Mouse (Mus musculus): Measurements from ENCODE around the gene Mtif3. TPM values are rescaled to one million over a fixed set of nuclear protein-coding genes. Genes with fewer than 3 reads are reported as not detected.

The Mtif3 gene
- total and polyA plus RNA-seq, 3 experiments: 12.2 to 23.3 (median 21.0) TPM

DNA sequence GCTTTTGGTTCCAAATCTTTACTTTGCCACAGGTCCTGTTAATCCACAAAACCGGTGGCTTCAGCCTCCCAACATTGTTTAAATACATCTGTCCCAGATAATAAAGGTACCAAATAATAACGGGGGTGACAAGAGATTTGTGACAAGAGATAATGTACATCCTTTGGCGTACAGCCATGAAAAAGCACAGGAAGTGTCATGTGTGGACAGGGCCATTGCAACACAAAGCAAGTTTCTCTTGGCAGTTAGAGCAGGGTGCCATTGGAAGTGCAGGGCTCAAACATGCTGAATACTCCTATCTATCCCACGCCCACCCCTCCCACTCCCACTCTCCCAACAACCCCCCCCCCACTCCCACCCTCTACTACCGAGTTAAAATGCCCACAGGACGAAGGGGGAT lies 31.4 kb upstream of the Mtif3 start:
- H3K27me3 ChIP-seq (ENCODE audit: control insufficient read depth, insufficient read depth, low read length): no peaks in the 10 kb centered on the region
- 31% methylated on average over 6 of the region's 6 CpGs for WGBS
- no peak for TF ChIP-seq CTCF (IDR thresholded peaks at IDR 0.05)
- no peak for TF ChIP-seq POLR2A (IDR thresholded peaks at IDR 0.05; ENCODE audit: insufficient read depth, low read depth, low read length)
- no peak for TF ChIP-seq EP300 (IDR thresholded peaks at IDR 0.05; ENCODE audit: insufficient read depth, low read depth, low read length)
- no peaks in the 10 kb centered on the region for H3K36me3 ChIP-seq (ENCODE audit: control insufficient read depth, insufficient read depth, low read length)
- H3K79me2 ChIP-seq (replicated peaks; ENCODE audit: control insufficient read depth, insufficient read depth, low read length): no peaks in the 10 kb centered on the region
- H3K27ac ChIP-seq: no peak overlapping the region
- H3K9ac ChIP-seq (ENCODE audit: low read depth, low read length): no peak overlapping the region
- H3K4me1 ChIP-seq (ENCODE audit: control insufficient read depth, insufficient read depth, low read length): no peaks in the 10 kb centered on the region
- no peak overlapping the region for H3K4me3 ChIP-seq
- no peak for DNase-seq
- intact Hi-C loops (cut with DNase I): no loop called here

DNA sequence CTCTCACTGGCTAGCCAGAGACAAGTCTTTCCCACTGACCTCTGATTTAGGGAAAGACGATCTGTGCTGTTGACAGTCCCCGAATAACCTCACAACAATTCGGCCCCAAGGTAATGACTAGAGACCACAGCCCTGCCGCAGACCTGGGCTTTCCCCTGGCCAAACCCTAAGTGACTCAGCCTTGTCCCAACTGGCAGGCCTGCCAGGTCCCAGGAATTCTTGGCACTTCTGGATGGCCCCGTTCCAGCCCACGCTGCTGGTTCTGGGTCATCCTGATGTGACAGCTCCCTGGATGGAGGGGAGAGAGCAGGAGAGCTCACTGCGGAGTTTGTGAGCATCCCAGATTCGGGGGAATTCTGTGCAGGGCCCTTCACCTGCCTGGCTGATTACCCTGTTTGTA lies 29.9 kb upstream of the Mtif3 start:
- DNase-seq: peak; percentile 69
- TF ChIP-seq POLR2A (IDR thresholded peaks at IDR 0.05; ENCODE audit: insufficient read depth, low read depth, low read length) (no peak), EP300 (IDR thresholded peaks at IDR 0.05; ENCODE audit: insufficient read depth, low read depth, low read length) (no peak), CTCF (IDR thresholded peaks at IDR 0.05) (no peak)
- no peak overlapping the region for H3K4me3 ChIP-seq
- no peaks in the 10 kb centered on the region for H3K27me3 ChIP-seq (ENCODE audit: control insufficient read depth, insufficient read depth, low read length)
- no peak overlapping the region for H3K27ac ChIP-seq
- no peaks in the 10 kb centered on the region for H3K36me3 ChIP-seq (ENCODE audit: control insufficient read depth, insufficient read depth, low read length)
- 51% methylated on average over 8 of the region's 8 CpGs for WGBS
- no peaks in the 10 kb centered on the region for H3K4me1 ChIP-seq (ENCODE audit: control insufficient read depth, insufficient read depth, low read length)
- no peaks in the 10 kb centered on the region for H3K79me2 ChIP-seq (replicated peaks; ENCODE audit: control insufficient read depth, insufficient read depth, low read length)
- intact Hi-C loops (cut with DNase I): no loop called here
- no peak overlapping the region for H3K9ac ChIP-seq (ENCODE audit: low read depth, low read length)

DNA sequence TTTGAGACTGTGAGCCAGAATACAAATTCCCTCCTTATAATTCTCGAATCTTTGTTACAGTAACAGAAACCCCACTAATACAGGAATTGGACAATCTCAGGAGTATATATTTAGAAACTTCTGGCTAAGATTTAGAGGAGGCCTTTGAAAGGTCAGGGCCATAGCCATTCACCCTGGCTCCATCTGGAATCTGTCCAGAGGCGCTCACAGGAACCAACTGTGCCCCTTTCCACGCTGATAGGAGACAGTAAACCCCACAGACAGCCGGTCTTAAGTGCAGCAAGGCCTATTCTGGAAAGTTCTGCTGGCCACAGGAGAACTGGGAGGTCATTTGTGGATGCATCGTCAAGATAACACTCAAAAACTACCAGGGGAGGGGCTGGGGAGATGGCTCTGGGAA lies 25.5 kb upstream of the Mtif3 start:
- no peaks in the 10 kb centered on the region for H3K36me3 ChIP-seq (ENCODE audit: control insufficient read depth, insufficient read depth, low read length)
- no peak for DNase-seq
- no peak overlapping the region for H3K27ac ChIP-seq
- no peak for TF ChIP-seq EP300 (IDR thresholded peaks at IDR 0.05; ENCODE audit: insufficient read depth, low read depth, low read length)
- TF ChIP-seq CTCF (IDR thresholded peaks at IDR 0.05): no peak
- no peak for TF ChIP-seq POLR2A (IDR thresholded peaks at IDR 0.05; ENCODE audit: insufficient read depth, low read depth, low read length)
- intact Hi-C loops (cut with DNase I): no loop called here
- no peak overlapping the region for H3K4me3 ChIP-seq
- peaks cover 2% of the 10 kb centered on the region; the same call in 1 of the 2 replicates for H3K27me3 ChIP-seq (ENCODE audit: control insufficient read depth, insufficient read depth, low read length)
- 34% methylated on average over 5 of the region's 5 CpGs for WGBS
- no peaks in the 10 kb centered on the region for H3K4me1 ChIP-seq (ENCODE audit: control insufficient read depth, insufficient read depth, low read length)
- H3K9ac ChIP-seq (ENCODE audit: low read depth, low read length): no peak overlapping the region
- H3K79me2 ChIP-seq (replicated peaks; ENCODE audit: control insufficient read depth, insufficient read depth, low read length): no peaks in the 10 kb centered on the region

DNA sequence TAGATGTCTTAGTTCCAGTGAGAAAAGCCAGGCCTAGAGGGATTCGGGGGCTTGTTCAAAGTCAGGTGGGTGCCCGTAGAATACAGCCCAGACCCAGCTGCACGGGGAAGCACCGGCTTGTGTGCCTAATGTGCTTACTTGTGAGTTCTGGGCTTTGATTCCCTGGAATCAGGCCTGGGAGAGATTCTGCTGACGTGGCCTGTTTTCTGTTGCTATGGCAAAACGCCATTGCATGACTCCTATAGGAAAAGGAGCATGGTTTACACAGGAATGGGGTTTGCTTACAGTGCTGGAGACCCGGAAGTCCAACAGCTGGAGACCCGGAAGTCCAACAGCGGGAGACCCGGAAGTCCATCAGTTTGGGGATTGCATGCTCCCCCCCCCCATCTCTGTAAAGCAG lies 24.0 kb upstream of the Mtif3 start:
- Histone ChIP-seq H3K4me3 (no peak overlapping the region), H3K79me2 (replicated peaks; ENCODE audit: control insufficient read depth, insufficient read depth, low read length) (no peaks in the 10 kb centered on the region), H3K27me3 (ENCODE audit: control insufficient read depth, insufficient read depth, low read length) (peaks cover 2% of the 10 kb centered on the region; the same call in 1 of the 2 replicates), H3K36me3 (ENCODE audit: control insufficient read depth, insufficient read depth, low read length) (no peaks in the 10 kb centered on the region), H3K4me1 (ENCODE audit: control insufficient read depth, insufficient read depth, low read length) (no peaks in the 10 kb centered on the region), H3K9ac (ENCODE audit: low read depth, low read length) (no peak overlapping the region), H3K27ac (no peak overlapping the region)
- WGBS: 85% methylated on average over 10 of the region's 10 CpGs
- TF ChIP-seq CTCF (IDR thresholded peaks at IDR 0.05): no peak
- no peak for TF ChIP-seq EP300 (IDR thresholded peaks at IDR 0.05; ENCODE audit: insufficient read depth, low read depth, low read length)
- no peak for TF ChIP-seq POLR2A (IDR thresholded peaks at IDR 0.05; ENCODE audit: insufficient read depth, low read depth, low read length)
- DNase-seq: no peak
- intact Hi-C loops (cut with DNase I): no loop called here

DNA sequence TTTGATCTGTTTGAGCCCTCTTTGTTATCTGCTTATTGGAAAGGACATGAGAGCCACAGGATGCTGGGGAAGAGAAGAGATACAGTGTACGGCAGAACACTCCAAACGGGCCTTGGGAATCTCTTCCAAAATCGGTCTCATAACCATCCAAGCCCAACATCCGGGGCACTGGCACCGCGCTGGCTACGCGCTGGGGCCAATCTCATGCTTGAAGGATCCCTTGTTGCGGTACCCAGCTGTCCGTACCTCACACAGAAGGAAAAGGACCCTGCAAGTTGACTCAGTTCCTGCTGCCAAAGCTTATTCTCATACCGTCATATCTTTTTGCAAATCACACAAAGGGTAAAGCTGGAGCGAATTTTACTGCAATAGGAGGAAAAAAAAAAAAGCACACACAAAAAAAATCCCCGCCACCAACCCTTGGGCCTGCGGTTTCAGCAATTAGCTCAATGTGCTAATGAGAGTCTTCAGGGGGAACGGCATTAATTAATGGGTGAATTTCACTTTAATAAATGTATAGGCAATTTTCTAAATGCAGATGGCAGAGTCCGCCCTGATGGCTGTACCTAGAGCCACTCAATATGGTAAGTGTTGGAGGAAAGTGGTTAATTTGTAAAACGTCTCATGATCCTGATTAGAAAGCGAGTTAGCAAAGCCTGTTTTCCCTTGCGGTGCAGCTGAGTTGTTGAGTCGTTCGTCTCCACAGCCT lies 22.3 kb upstream of the Mtif3 start:
- Histone ChIP-seq H3K4me3 (no peak overlapping the region), H3K79me2 (replicated peaks; ENCODE audit: control insufficient read depth, insufficient read depth, low read length) (no peaks in the 10 kb centered on the region), H3K27ac (no peak overlapping the region), H3K36me3 (ENCODE audit: control insufficient read depth, insufficient read depth, low read length) (no peaks in the 10 kb centered on the region), H3K27me3 (ENCODE audit: control insufficient read depth, insufficient read depth, low read length) (peaks cover 2% of the 10 kb centered on the region; the same call in 1 of the 2 replicates), H3K9ac (ENCODE audit: low read depth, low read length) (no peak overlapping the region), H3K4me1 (ENCODE audit: control insufficient read depth, insufficient read depth, low read length) (no peaks in the 10 kb centered on the region)
- 65% methylated on average over 21 of the region's 21 CpGs for WGBS
- intact Hi-C loops (cut with DNase I): no loop called here
- DNase-seq: no peak
- TF ChIP-seq CTCF (IDR thresholded peaks at IDR 0.05) (no peak), POLR2A (IDR thresholded peaks at IDR 0.05; ENCODE audit: insufficient read depth, low read depth, low read length) (no peak), EP300 (IDR thresholded peaks at IDR 0.05; ENCODE audit: insufficient read depth, low read depth, low read length) (no peak)

DNA sequence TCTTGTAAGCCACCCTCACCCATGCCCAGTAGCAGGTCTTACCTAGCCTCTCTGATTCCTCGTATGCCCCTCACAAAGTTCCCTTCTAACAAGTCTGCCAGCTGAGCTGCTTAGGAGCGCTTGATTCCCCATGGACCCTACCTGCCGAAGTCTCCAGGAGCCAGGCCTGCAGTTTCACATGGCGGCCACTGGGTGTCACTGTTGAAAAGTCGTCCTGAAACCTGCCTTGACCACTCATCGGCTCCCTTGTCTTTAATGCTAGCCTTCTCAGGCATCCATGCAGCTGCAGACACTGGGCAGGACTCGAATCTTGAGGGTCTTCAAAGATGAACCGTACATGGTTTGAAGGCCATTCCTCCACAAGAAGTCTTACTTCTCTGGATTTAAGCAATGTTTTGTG lies 19.6 kb upstream of the Mtif3 start:
- Histone ChIP-seq H3K4me3 (no peak overlapping the region), H3K4me1 (ENCODE audit: control insufficient read depth, insufficient read depth, low read length) (no peaks in the 10 kb centered on the region), H3K79me2 (replicated peaks; ENCODE audit: control insufficient read depth, insufficient read depth, low read length) (no peaks in the 10 kb centered on the region), H3K36me3 (ENCODE audit: control insufficient read depth, insufficient read depth, low read length) (no peaks in the 10 kb centered on the region), H3K27me3 (ENCODE audit: control insufficient read depth, insufficient read depth, low read length) (peaks cover 2% of the 10 kb centered on the region; the same call in 1 of the 2 replicates), H3K27ac (no peak overlapping the region), H3K9ac (ENCODE audit: low read depth, low read length) (no peak overlapping the region)
- TF ChIP-seq CTCF (IDR thresholded peaks at IDR 0.05) (no peak; the same call in 1 of the 2 replicates), POLR2A (IDR thresholded peaks at IDR 0.05; ENCODE audit: insufficient read depth, low read depth, low read length) (no peak), EP300 (IDR thresholded peaks at IDR 0.05; ENCODE audit: insufficient read depth, low read depth, low read length) (peak; percentile 71; the same call in 1 of the 2 replicates)
- WGBS: 7% methylated on average over 8 of the region's 8 CpGs
- intact Hi-C loops (cut with DNase I): loop anchor here (1.0 to 5.0 kb wide), 4 partner anchors 41 to 334 kb away; no protein-coding TSS in a partner anchor
- peak; percentile 53 to 72 for DNase-seq
